Mouse (Mus musculus) layer of hippocampus, postnatal 25 days (tissue): ENCODE results near the gene Rnf187. TPM values are rescaled to one million over a fixed set of nuclear protein-coding genes. Genes with fewer than 3 reads are reported as not detected.

ENCODE experiments used
- DNase-seq, 2 experiments: peaks; one replicate each; pipeline ENCODE4 v3.0.0; 2022; ENCODE audit warnings: mixed read lengths in 2 of 2, low spot score in 1 of 2; ENCODE audit errors: extremely low spot score in 1 of 2
- total RNA-seq, 2 experiments: library from RNA; stranded (reverse); gene quantifications; 2 replicates each; pipeline ENCODE4 v1.2.3; 2021

Rnf187 gene
- total RNA-seq, result 100 to 1,000 TPM; 505 to 581 TPM

DNA sequence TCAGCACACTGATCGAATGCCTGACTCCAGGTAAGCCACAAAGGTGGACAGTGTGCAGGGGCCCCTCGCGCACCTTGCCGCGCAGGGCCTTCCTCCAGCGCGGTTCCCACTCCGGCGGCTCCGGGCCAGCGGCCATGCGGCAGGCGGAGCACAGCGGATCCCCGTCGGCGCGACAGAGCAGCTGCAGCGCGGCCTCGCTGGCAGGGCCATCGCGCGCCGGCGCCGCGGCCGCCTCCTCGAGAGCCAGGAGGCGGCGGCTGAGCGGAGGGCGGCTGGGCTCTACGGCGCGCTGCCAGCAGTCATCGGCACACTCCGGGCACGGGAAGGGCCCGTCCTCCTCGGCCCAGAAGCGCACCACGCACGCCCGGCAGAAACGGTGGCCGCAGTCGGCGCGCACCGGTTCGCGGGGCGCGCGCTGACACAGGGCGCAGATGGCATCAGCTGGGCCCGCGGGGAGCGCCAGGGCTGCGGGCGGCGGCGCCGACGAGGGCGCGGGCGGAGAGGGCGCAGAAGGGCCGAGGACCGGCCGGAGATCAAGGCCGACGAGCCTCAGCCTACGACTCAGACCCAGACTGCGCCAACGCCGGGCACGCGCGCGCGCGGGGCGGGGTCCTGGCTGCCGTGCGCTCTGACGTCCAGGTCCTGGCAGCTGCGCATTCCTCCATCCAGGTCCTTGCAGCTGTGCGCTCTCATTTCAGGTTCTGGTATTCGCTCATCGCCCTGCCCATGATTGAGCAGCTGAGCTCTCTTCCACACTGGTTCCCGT lies at the start of gene Rnf187:
Rnf187 (minus strand) TSS at position 595 of the 766 bp plus-strand sequence.
- peak; percentile 85 to 90 for DNase-seq

DNA sequence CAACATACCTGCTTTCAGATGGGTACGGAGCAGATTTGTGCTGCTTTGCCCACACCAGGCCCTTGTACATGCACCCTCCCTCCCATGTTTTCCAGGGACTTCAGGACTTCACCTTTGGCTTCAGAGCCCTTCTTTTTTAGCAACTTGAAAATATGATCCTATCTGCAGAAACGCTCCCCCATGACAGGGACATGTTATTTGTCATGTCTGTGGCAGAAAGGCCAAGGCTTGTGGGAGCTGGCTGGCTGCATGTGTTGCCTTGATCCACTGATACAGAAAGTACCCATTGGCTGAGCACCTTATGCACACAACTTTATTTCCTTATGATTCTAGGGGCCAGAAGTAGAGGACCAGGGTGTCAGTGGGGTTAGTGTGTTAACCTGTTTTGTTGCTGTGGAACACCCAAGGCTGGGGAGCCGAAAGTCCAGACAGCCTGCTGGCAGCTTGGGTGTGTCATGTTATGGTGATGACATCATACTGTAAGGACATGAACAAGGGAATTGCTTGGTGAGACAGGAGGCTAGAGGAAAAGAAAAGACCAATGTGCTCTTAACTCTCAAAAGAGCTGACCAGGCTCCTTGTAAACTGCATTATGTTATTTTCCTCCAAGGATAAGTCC lies 46.7 kb upstream of the Rnf187 start:
- no peak for DNase-seq

DNA sequence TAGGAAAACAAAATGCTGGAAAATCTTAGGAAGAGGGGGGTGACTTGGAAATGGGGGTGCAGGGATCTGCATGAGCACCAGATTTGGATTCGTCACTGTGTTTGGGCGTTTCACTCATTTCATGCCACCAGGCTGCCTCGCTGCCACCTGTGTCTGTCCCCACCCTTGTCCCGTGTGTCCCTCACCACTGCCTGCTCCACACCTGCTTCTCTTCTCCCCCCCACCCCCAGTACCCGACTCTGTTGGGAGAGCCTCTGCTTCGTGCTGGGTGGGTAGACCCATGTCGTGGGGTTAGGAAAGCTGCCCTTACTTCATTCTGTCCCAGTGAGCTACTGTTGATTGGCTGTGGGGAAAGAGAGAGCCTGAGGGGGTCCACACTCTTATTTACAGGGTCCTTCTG lies 45.9 kb upstream of the Rnf187 start:
- no peak for DNase-seq

DNA sequence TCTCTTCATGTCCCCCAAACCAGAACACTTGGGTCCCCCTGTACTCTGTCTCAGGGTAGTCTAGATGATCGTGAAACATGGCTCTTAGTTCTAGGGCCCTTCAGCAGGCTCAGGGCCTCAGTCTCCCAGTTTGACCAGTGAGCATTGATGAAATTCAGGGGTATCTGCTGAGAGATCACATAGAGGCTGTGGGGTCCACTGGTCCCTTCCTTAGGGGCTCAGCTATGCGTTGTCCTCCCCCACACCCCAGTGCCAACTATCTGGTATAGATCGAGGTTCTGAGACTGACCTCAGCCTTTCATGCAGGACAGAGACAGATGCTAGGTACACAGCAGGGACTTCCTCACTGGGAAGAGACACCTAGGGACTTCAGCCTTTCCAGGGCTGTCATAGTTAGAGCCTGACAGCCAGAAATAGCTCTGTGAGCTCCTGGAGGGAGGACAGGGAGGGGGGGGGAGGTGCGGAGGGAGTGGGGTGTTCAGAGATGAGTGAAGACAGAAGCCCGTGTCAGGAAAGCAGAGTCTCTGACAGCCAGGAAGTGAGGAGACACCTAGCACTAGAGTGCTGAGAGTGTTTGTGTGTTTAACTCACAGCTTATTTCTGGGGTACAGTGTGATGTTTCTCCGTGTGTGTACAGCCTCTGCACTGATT lies 45.1 kb upstream of the Rnf187 start:
- DNase-seq, result no peak

DNA sequence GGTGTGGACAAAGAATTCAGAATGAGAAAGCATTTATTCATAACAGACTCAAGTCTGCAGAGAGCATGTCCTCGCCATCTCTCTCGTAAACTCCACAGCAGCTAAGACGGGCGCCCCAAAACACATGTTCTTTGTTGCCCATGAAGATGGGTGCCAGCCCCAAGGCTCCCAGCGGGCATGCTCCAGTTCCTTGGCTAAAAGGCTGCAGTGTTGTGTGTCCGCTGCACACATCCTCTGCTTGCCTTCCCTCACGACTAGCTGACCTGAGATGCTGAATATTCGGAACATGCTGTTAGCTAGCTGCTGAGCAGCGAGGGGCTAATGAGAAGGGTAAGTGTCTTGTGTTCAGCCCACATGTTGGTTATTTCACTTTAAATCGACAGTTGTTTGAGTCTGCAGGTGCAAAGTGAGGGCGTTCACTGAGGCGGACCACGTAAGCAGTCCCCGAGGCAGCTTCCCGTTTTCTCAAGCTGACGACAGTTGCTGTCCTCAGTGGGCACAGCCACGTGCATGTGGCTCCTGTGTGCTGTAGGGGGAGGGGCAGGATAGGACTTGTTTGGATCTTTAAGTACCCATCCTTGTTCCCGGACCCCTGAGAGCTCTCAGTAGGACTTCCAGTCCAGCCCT lies 43.9 kb upstream of the Rnf187 start:
- DNase-seq, result no peak

DNA sequence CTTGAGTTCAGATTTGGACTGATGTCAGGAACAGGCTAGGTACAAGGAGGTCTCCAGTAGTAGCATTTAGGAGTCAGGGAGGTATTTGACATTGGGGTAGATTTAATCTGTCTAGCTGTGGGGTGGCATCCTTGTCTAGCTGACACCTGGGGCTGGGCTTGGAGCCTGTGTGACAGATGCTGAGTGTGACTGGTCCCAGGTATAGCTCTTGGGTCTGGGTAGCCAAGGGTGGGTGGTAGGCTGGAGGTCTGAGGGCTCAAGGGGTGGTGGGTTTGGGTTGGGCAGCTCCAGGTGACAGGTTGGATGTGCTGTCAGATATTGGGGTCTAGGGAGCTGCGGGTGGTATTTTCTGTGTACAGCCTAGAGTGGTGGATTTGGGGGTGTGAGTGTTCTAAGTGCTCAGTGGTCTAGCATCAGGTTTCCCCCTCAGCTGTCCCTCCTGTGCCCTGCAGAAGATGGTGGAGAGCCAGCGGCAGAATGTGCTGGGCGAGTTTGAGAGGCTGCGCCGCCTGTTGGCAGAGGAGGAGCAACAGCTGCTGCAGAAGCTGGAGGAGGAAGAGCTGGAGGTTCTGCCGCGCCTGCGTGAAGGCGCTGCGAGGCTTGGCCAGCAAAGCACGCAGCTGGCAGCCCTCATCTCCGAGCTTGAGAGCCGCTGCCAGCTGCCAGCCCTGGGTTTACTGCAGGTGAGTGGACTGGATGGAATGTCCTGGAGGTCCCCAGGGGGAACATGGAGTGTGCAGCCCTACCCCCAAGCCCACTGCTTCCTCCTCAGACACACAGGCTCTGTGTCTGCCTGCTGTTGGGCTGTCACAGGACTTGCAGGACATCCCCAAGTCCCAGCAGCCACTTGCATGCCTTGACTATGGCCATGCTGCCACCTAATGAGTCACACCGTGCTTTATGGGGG lies 43.1 kb upstream of the Rnf187 start:
- DNase-seq, result peak; percentile 53 to 65

GRCm38 (mm10) chr11:58980381-58980990 lies 41.8 kb upstream of the Rnf187 start:
- no peak for DNase-seq

DNA sequence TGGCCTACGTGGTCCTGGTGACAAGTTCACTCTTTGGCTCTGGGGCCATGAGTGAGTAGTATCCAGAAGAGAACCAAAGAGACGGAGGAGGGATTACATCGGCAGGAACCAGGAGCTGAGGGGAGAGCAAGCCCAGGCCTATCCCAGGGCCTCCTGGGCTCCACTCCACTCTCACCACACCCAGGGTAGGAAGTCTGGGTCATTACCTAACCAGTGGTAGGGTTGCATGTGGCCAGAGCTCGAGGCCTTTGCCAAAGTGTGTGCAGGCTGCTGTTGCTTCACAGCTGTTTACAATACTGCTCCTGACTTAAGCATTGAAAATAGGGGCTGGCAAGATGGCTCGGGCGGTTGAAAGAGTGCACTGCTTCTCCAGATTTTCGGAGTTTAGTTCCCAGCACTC lies 40.9 kb upstream of the Rnf187 start:
- no peak for DNase-seq

DNA sequence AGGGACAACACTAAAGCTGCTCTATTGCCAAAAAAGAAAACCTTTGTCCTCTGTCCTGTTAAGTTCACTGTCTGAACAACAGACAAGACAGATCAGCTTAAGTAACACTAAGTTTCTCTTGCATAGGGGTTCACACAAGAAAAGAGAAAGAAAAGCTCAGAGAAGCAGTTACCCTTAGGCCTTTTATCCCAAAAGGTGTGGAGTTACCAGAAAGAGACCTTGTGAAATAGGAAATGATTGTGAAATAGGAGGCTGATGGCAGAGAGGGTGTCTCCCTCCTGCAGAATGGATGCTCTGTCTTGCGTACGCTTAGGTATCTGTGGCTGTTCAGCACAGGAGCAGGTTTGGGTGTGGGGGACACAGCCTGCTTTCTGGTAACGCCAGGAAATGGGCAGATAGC lies 40.5 kb upstream of the Rnf187 start:
- DNase-seq, result no peak

DNA sequence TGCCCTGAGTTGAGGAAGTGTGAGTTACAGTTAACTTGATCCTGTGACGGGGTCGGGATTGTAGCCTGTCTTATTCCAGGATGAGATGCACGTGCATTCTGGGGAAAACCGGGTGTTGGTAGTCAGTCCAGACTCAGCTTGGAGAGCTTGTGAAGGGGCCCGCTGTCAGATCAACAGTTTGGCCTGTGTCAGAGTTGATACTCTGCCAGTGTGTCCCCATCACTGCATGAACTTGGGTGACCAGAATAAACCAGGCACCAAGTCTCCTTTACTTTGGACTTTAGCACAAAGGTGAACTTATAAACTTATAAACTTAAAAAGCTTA lies 40.0 kb upstream of the Rnf187 start:
- DNase-seq, result no peak

- DNase-seq, result peak; percentile 49 to 58
These were observed 39.5 kb upstream of the Rnf187 start, which contains the start of gene Trim11 for GRCm38 (mm10) chr11:58978027-58978705. TSS of gene Trim11 (plus strand) at chr11:58978093.

DNA sequence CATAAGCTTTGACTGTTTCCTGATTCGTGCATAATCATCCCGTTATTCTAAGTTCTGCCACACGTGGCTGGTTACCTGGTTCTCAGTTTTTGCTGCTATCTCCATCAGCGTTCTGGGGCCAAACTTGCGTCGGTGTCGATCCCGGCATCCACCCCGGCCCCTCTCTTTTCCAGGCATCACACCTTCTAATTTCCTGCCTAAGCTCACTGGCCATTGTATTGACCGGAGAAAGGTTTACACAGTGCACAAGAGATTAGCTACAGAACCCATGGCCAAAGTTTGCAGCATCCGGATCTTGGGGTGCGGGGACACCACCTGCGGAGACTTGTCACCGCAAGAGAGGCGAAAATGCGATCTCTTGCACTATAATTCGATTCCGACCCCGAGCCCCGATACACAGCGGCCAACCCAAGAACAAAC lies 38.9 kb upstream of the Rnf187 start:
- no peak for DNase-seq

DNA sequence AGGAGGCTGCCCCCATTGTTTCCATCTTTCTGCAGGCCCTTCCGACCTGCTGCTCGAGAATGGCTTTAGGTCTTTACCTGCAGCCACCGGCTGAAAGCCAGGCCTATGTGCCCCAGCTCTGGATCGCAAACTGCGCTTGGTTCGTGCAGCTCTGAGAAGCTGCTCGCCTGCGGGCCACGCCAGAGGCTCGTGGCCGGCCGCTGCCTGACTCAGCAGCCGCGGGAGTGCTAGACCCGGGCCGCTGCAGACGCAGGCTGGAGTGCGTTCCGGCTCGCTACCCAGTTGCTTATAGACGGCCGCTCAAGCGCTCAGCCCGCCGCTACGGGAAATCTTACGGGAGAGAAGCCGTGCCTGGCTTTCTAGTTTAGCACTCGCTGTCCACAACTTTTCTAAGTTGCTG lies 38.4 kb upstream of the Rnf187 start:
- no peak for DNase-seq

DNA sequence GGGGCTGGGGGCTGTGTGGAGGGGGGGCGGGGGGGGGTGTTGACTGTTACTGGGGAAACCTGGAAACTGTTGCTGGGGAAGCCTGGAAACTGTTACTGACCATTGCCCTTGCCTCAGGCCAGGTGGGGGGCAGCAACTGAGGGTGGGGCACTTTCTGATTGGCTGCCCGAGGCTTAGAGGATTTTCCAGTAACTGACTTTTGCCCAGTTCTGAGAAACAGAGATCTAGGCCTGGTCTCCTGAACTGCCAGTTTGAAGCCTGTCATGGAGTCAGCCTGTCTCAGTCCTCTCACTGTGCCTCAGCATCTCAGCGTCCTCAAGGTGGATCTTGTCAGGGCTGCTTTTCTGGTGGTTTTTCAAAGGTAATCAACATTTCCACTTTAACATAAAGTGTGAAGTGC lies 35.7 kb upstream of the Rnf187 start:
- DNase-seq, result no peak

- no peak for DNase-seq
These were observed 33.1 kb upstream of the Rnf187 start for GRCm38 (mm10) chr11:58971796-58972195.

GRCm38 (mm10) chr11:58970831-58971530 lies 32.3 kb upstream of the Rnf187 start:
- no peak for DNase-seq

GRCm38 (mm10) chr11:58969659-58970058 lies 30.9 kb upstream of the Rnf187 start:
- DNase-seq, result no peak

- no peak for DNase-seq
These were observed 30.3 kb upstream of the Rnf187 start for GRCm38 (mm10) chr11:58969027-58969426.

GRCm38 (mm10) chr11:58968551-58968950 lies 29.8 kb upstream of the Rnf187 start:
- no peak for DNase-seq
